ENCODE assay signal across 32 mouse cellular contexts in genomic region chr11:9625812-9626211, GRCm38 (mm10).
"Had no signal": no experiment of that assay in that cellular context is flagged by ENCODE, and none has a peak within 500 bp of the region (broad histone marks: within the 10 kb centered on the region; RNA-seq: fewer than 3 reads in every experiment).

No protein-coding gene starts in this region.

- H3K27me3 ChIP-seq: limb, embryonic 12.5 days; limb, embryonic 13.5 days; limb, embryonic 15.5 days; liver, embryonic 12.5 days; liver, embryonic 13.5 days; liver, embryonic 15.5 days; lung, embryonic 15.5 days; megakaryocyte, embryonic 14.5 days; midbrain, embryonic 12.5 days; midbrain, embryonic 13.5 days; midbrain, embryonic 15.5 days; neural tube, embryonic 12.5 days had no signal

- H3K9ac ChIP-seq: limb, embryonic 12.5 days; limb, embryonic 13.5 days; limb, embryonic 15.5 days; liver, embryonic 12.5 days; liver, embryonic 13.5 days; liver, embryonic 14.5 days; liver, embryonic 15.5 days; liver, postnatal 0 days; lung, embryonic 14.5 days; lung, embryonic 15.5 days; midbrain, embryonic 12.5 days; midbrain, embryonic 13.5 days; midbrain, embryonic 15.5 days; neural tube, embryonic 12.5 days had no signal

- H3K9me3 ChIP-seq: limb, embryonic 10.5 days; limb, embryonic 12.5 days; limb, embryonic 13.5 days; limb, embryonic 15.5 days; liver, embryonic 12.5 days; liver, embryonic 13.5 days; liver, embryonic 15.5 days; lung, embryonic 15.5 days; megakaryocyte, embryonic 14.5 days; midbrain, embryonic 10.5 days; midbrain, embryonic 12.5 days; midbrain, embryonic 13.5 days; midbrain, embryonic 15.5 days; neural tube, embryonic 12.5 days had no signal

- H3K4me3 ChIP-seq: limb, embryonic 10.5 days; limb, embryonic 12.5 days; limb, embryonic 13.5 days; limb, embryonic 15.5 days; liver, embryonic 12.5 days; liver, embryonic 13.5 days; liver, embryonic 15.5 days; lung, embryonic 15.5 days; megakaryocyte, embryonic 14.5 days; midbrain, embryonic 10.5 days; midbrain, embryonic 12.5 days; midbrain, embryonic 13.5 days; midbrain, embryonic 15.5 days; myocyte; neural tube, embryonic 12.5 days had no signal

- H3K4me2 ChIP-seq: limb, embryonic 12.5 days; limb, embryonic 13.5 days; limb, embryonic 15.5 days; liver, embryonic 11.5 days; liver, embryonic 12.5 days; liver, embryonic 13.5 days; liver, embryonic 15.5 days; lung, embryonic 14.5 days; lung, embryonic 15.5 days; midbrain, embryonic 11.5 days; midbrain, embryonic 12.5 days; midbrain, embryonic 13.5 days; midbrain, embryonic 15.5 days; neural tube, embryonic 12.5 days had no signal

- H3K27ac ChIP-seq: limb, embryonic 10.5 days; limb, embryonic 12.5 days; limb, embryonic 13.5 days; limb, embryonic 15.5 days; liver, embryonic 12.5 days; liver, embryonic 13.5 days; liver, embryonic 14.5 days; liver, embryonic 15.5 days; lung, embryonic 15.5 days; macrophage; midbrain, embryonic 10.5 days; midbrain, embryonic 12.5 days; midbrain, embryonic 13.5 days; midbrain, embryonic 15.5 days; neural tube, embryonic 12.5 days had no signal

- DNase-seq: left cerebral cortex, postnatal 4 days; liver; liver, embryonic 13.5 days; liver, postnatal 0 days; lung, adult 18-20 months; lung, adult 2 months; lung, embryonic 14.5 days; lung, postnatal 10 days; lung, postnatal 14 days; lung, postnatal 36 days; lung, postnatal 4 days; midbrain, embryonic 14.5 days had no signal

- H3K36me3 ChIP-seq: limb, embryonic 10.5 days; limb, embryonic 12.5 days; limb, embryonic 13.5 days; limb, embryonic 15.5 days; liver, embryonic 12.5 days; liver, embryonic 13.5 days; liver, embryonic 15.5 days; lung, embryonic 15.5 days; midbrain, embryonic 10.5 days; midbrain, embryonic 12.5 days; midbrain, embryonic 13.5 days; midbrain, embryonic 15.5 days; neural tube, embryonic 12.5 days had no signal

- ATAC-seq: liver, embryonic 12.5 days; liver, postnatal 0 days; lung, postnatal 0 days; midbrain, embryonic 13.5 days; midbrain, embryonic 15.5 days; midbrain, embryonic 16.5 days had no signal

- H3K4me1 ChIP-seq: limb, embryonic 10.5 days; limb, embryonic 12.5 days; limb, embryonic 13.5 days; limb, embryonic 15.5 days; liver, embryonic 12.5 days; liver, embryonic 13.5 days; liver, embryonic 15.5 days; lung, embryonic 15.5 days; megakaryocyte, embryonic 14.5 days; midbrain, embryonic 10.5 days; midbrain, embryonic 12.5 days; midbrain, embryonic 13.5 days; midbrain, embryonic 15.5 days; neural tube, embryonic 12.5 days had no signal
